Mouse (Mus musculus) adrenal gland, postnatal 25 days (tissue): Measurements from ENCODE around the gene Rnf217. TPM values are rescaled to one million over a fixed set of nuclear protein-coding genes. Genes with fewer than 3 reads are reported as not detected.

ENCODE experiments used
- DNase-seq: peaks from one replicate; pipeline ENCODE4 v3.0.0; 2021; ENCODE audit warnings: mixed read lengths
- long read RNA-seq: library from polyadenylated mRNA; stranded (forward); transcript quantifications from one replicate; pipeline ENCODE4 v2.0.0, GENCODE M21; 2021
- total RNA-seq: library from RNA; stranded (reverse); gene quantifications from 2 replicates; pipeline ENCODE4 v1.2.3, GENCODE M21; 2021

Gene Rnf217
- total RNA-seq: 8.4 and 9.9 TPM in 2 replicates
- long read RNA-seq, full-length matches to known transcripts: 16 of 23 reads
- long read RNA-seq, partial matches to known transcripts: 1 of 23 reads
- long read RNA-seq, other reads (novel, unspliced or antisense): 6 of 23 reads

GRCm38 (mm10) chr10:31609066-31609961 is at the start of gene Rnf217:
TSS of gene Rnf217 (minus strand) at chr10:31609184.
- DNase-seq: peak; percentile 70

- no peak for DNase-seq
Measured at GRCm38 (mm10) chr10:31647270-31647669, 38.3 kb upstream of the Rnf217 start.

- DNase-seq: no peak
Measured at GRCm38 (mm10) chr10:31646083-31646482, 37.1 kb upstream of the Rnf217 start.

GRCm38 (mm10) chr10:31635098-31635497 is 26.1 kb upstream of the Rnf217 start:
- DNase-seq: no peak

- no peak for DNase-seq
Measured at GRCm38 (mm10) chr10:31632005-31632404, 23.0 kb upstream of the Rnf217 start.

GRCm38 (mm10) chr10:31615355-31615754 is 6.4 kb upstream of the Rnf217 start:
- DNase-seq: no peak

GRCm38 (mm10) chr10:31614111-31614510 is 5.1 kb upstream of the Rnf217 start:
- DNase-seq: no peak

- peak; percentile 50 for DNase-seq
Measured at GRCm38 (mm10) chr10:31608441-31609065, 431 bp downstream of the Rnf217 start.

- DNase-seq: no peak
Measured at GRCm38 (mm10) chr10:31606981-31607867, 1.8 kb downstream of the Rnf217 start.

GRCm38 (mm10) chr10:31603855-31604254 is 5.1 kb downstream of the Rnf217 start:
- DNase-seq: no peak

- DNase-seq: no peak
Measured at GRCm38 (mm10) chr10:31600116-31600515, 8.9 kb downstream of the Rnf217 start.

GRCm38 (mm10) chr10:31597886-31598285 is 11.1 kb downstream of the Rnf217 start:
- no peak for DNase-seq

GRCm38 (mm10) chr10:31596804-31597203 is 12.2 kb downstream of the Rnf217 start:
- no peak for DNase-seq

- DNase-seq: no peak
Measured at GRCm38 (mm10) chr10:31595326-31595725, 13.7 kb downstream of the Rnf217 start.

- peak; percentile 33 for DNase-seq
Measured at GRCm38 (mm10) chr10:31592741-31593524, 16.1 kb downstream of the Rnf217 start.

- DNase-seq: no peak
Measured at GRCm38 (mm10) chr10:31592095-31592740, 16.8 kb downstream of the Rnf217 start.

GRCm38 (mm10) chr10:31580722-31581121 is 28.3 kb downstream of the Rnf217 start:
- DNase-seq: no peak

- DNase-seq: no peak
Measured at GRCm38 (mm10) chr10:31580073-31580472, 28.9 kb downstream of the Rnf217 start.

- DNase-seq: no peak
Measured at GRCm38 (mm10) chr10:31573267-31573666, 35.7 kb downstream of the Rnf217 start.

- DNase-seq: no peak
Measured at GRCm38 (mm10) chr10:31557311-31557710, 51.7 kb downstream of the Rnf217 start.

GRCm38 (mm10) chr10:31555433-31555960 is 53.5 kb downstream of the Rnf217 start:
- DNase-seq: no peak
